Mouse (Mus musculus): ENCODE measurements around the gene Espl1. TPM values are rescaled to one million over a fixed set of nuclear protein-coding genes. Genes with fewer than 3 reads are reported as not detected.
"Not testable (repeated sequence)": the region's sequence is repeated elsewhere in the genome, so short reads cannot be mapped to it uniquely, and the experiment has no call there.

Espl1 gene
- polyA plus RNA-seq, 1 experiment from 2014 or later, result 4.4 TPM

- no peak overlapping the region for H3K27ac ChIP-seq (replicated peaks)
- 89% methylated on average over 6 of the region's 6 CpGs for WGBS
- no peaks in the 10 kb centered on the region for H3K36me3 ChIP-seq
- no peak overlapping the region for H3K9ac ChIP-seq
- ATAC-seq (ENCODE audit: low FRiP score, low read depth), result no peak
- no peaks in the 10 kb centered on the region for H3K4me1 ChIP-seq (replicated peaks)
- H3K9me3 ChIP-seq, result no peaks in the 10 kb centered on the region
- H3K27me3 ChIP-seq, result no peaks in the 10 kb centered on the region
- H3K4me3 ChIP-seq, result no peak overlapping the region
- no peak overlapping the region for H3K4me2 ChIP-seq
These were observed 20.2 kb downstream of the Espl1 start for GRCm38 (mm10) chr15:102316263-102316662.

- peaks cover 18% of the 10 kb centered on the region for H3K4me1 ChIP-seq (replicated peaks)
- no peak overlapping the region for H3K27ac ChIP-seq (replicated peaks)
- no peak for ATAC-seq (ENCODE audit: low FRiP score, low read depth)
- H3K4me2 ChIP-seq, result peak overlapping the region; percentile 87
- H3K9ac ChIP-seq, result no peak overlapping the region
- no peaks in the 10 kb centered on the region for H3K27me3 ChIP-seq
- H3K4me3 ChIP-seq, result no peak overlapping the region
- H3K36me3 ChIP-seq, result peaks cover 20% of the 10 kb centered on the region
- H3K9me3 ChIP-seq, result no peaks in the 10 kb centered on the region
- 77% methylated on average over 12 of the region's 12 CpGs for WGBS
These were observed 28.8 kb downstream of the Espl1 start for GRCm38 (mm10) chr15:102324654-102325473.

GRCm38 (mm10) chr15:102326022-102326576, 30.0 kb downstream of the Espl1 start, which contains the start of gene Pfdn5:
Gene Pfdn5, plus strand, starts transcription at chr15:102326116.
- Histone ChIP-seq H3K36me3 (peaks cover 25% of the 10 kb centered on the region), H3K9ac (peak within 1 kb of the TSS; percentile 86), H3K4me2 (peak within 1 kb of the TSS; percentile 87), H3K27me3 (no peaks in the 10 kb centered on the region), H3K4me3 (peak within 1 kb of the TSS; percentile 96), H3K27ac (replicated peaks) (peak within 1 kb of the TSS; percentile 85), H3K4me1 (replicated peaks) (peaks cover 19% of the 10 kb centered on the region), H3K9me3 (no peaks in the 10 kb centered on the region)
- ATAC-seq (ENCODE audit: low FRiP score, low read depth), result peak; percentile 93
- WGBS, result under 1% methylated on average over 40 of the region's 40 CpGs

- H3K36me3 ChIP-seq, result peaks cover 25% of the 10 kb centered on the region
- peak overlapping the region; percentile 87 for H3K4me2 ChIP-seq
- H3K27ac ChIP-seq (replicated peaks), result peak overlapping the region; percentile 85
- H3K9ac ChIP-seq, result peak overlapping the region; percentile 86
- H3K27me3 ChIP-seq, result no peaks in the 10 kb centered on the region
- peak overlapping the region; percentile 96 for H3K4me3 ChIP-seq
- no peak for ATAC-seq (ENCODE audit: low FRiP score, low read depth)
- H3K9me3 ChIP-seq, result no peaks in the 10 kb centered on the region
- WGBS, result 73% methylated on average over 8 of the region's 8 CpGs
- peaks cover 22% of the 10 kb centered on the region for H3K4me1 ChIP-seq (replicated peaks)
These were observed 30.8 kb downstream of the Espl1 start for GRCm38 (mm10) chr15:102326892-102327291.

- peaks cover 49% of the 10 kb centered on the region for H3K36me3 ChIP-seq
- no peaks in the 10 kb centered on the region for H3K9me3 ChIP-seq
- no peaks in the 10 kb centered on the region for H3K27me3 ChIP-seq
- peaks cover 32% of the 10 kb centered on the region for H3K4me1 ChIP-seq (replicated peaks)
- H3K4me2 ChIP-seq, result peak within 1 kb of the TSS; percentile 70
- H3K4me3 ChIP-seq, result peak within 1 kb of the TSS; percentile 66
- under 1% methylated on average over 30 of the region's 30 CpGs for WGBS
- peak within 1 kb of the TSS; percentile 59 for H3K9ac ChIP-seq
- peak within 1 kb of the TSS; percentile 73 for H3K27ac ChIP-seq (replicated peaks)
- peak; percentile 95 for ATAC-seq (ENCODE audit: low FRiP score, low read depth)
These were observed 35.5 kb downstream of the Espl1 start, which contains the start of gene Myg1 for GRCm38 (mm10) chr15:102331610-102332015. Gene Myg1, plus strand, starts transcription at chr15:102331709.

GRCm38 (mm10) chr15:102335254-102335653, 39.2 kb downstream of the Espl1 start:
- no peaks in the 10 kb centered on the region for H3K27me3 ChIP-seq
- no peak overlapping the region for H3K9ac ChIP-seq
- no peaks in the 10 kb centered on the region for H3K9me3 ChIP-seq
- H3K4me3 ChIP-seq, result no peak overlapping the region
- ATAC-seq (ENCODE audit: low FRiP score, low read depth), result no peak
- WGBS, result 91% methylated on average over 8 of the region's 8 CpGs
- H3K27ac ChIP-seq (replicated peaks), result no peak overlapping the region
- H3K36me3 ChIP-seq, result peaks cover 57% of the 10 kb centered on the region
- H3K4me1 ChIP-seq (replicated peaks), result peaks cover 20% of the 10 kb centered on the region
- no peak overlapping the region for H3K4me2 ChIP-seq

GRCm38 (mm10) chr15:102335925-102336324, 39.9 kb downstream of the Espl1 start:
- Histone ChIP-seq H3K4me1 (replicated peaks) (peaks cover 20% of the 10 kb centered on the region), H3K36me3 (peaks cover 55% of the 10 kb centered on the region)
- H3K4me2 ChIP-seq; H3K9me3 ChIP-seq; H3K27me3 ChIP-seq; H3K27ac ChIP-seq (replicated peaks); ATAC-seq (ENCODE audit: low FRiP score, low read depth); H3K4me3 ChIP-seq; H3K9ac ChIP-seq: not testable (repeated sequence)
- 95% methylated on average over 5 of the region's 5 CpGs for WGBS

- no peak overlapping the region for H3K9ac ChIP-seq
- H3K36me3 ChIP-seq, result peaks cover 55% of the 10 kb centered on the region
- peaks cover 16% of the 10 kb centered on the region for H3K4me1 ChIP-seq (replicated peaks)
- no peaks in the 10 kb centered on the region for H3K9me3 ChIP-seq
- 91% methylated on average over 4 of the region's 4 CpGs for WGBS
- no peak overlapping the region for H3K27ac ChIP-seq (replicated peaks)
- no peak overlapping the region for H3K4me3 ChIP-seq
- H3K27me3 ChIP-seq, result no peaks in the 10 kb centered on the region
- no peak overlapping the region for H3K4me2 ChIP-seq
- no peak for ATAC-seq (ENCODE audit: low FRiP score, low read depth)
These were observed 40.9 kb downstream of the Espl1 start for GRCm38 (mm10) chr15:102336946-102337345.

- H3K4me3 ChIP-seq, result no peak overlapping the region
These were observed 43.5 kb downstream of the Espl1 start for GRCm38 (mm10) chr15:102339612-102340011.

GRCm38 (mm10) chr15:102341580-102341979, 45.5 kb downstream of the Espl1 start:
- Histone ChIP-seq H3K36me3 (peaks cover 41% of the 10 kb centered on the region), H3K4me1 (replicated peaks) (no peaks in the 10 kb centered on the region), H3K9me3 (no peaks in the 10 kb centered on the region), H3K27ac (replicated peaks) (no peak overlapping the region), H3K4me2 (no peak overlapping the region), H3K27me3 (no peaks in the 10 kb centered on the region), H3K4me3 (no peak overlapping the region), H3K9ac (no peak overlapping the region)
- WGBS, result 10% methylated on average over 1 of the region's 1 CpGs
- no peak for ATAC-seq (ENCODE audit: low FRiP score, low read depth)

More at GRCm38 (mm10) chr15:102339612-102340011, 43.5 kb downstream of the Espl1 start:
- peaks cover 44% of the 10 kb centered on the region for H3K36me3 ChIP-seq
- H3K9ac ChIP-seq, result no peak overlapping the region
- ATAC-seq (ENCODE audit: low FRiP score, low read depth), result no peak
- no peaks in the 10 kb centered on the region for H3K9me3 ChIP-seq
- no peak overlapping the region for H3K4me2 ChIP-seq
- no peaks in the 10 kb centered on the region for H3K4me1 ChIP-seq (replicated peaks)
- no peak overlapping the region for H3K27ac ChIP-seq (replicated peaks)
- 78% methylated on average over 5 of the region's 5 CpGs for WGBS
- no peaks in the 10 kb centered on the region for H3K27me3 ChIP-seq

- no peak overlapping the region for H3K4me2 ChIP-seq
- no peak overlapping the region for H3K9ac ChIP-seq
- WGBS, result 93% methylated on average over 3 of the region's 3 CpGs
- H3K9me3 ChIP-seq, result no peaks in the 10 kb centered on the region
- no peak for ATAC-seq (ENCODE audit: low FRiP score, low read depth)
- H3K4me3 ChIP-seq, result no peak overlapping the region
- peaks cover 3% of the 10 kb centered on the region for H3K4me1 ChIP-seq (replicated peaks)
- H3K36me3 ChIP-seq, result peaks cover 19% of the 10 kb centered on the region; the same call in 1 of the 2 replicates
- H3K27ac ChIP-seq (replicated peaks), result no peak overlapping the region
- no peaks in the 10 kb centered on the region for H3K27me3 ChIP-seq
These were observed 48.4 kb downstream of the Espl1 start for GRCm38 (mm10) chr15:102344490-102344889.

- no peaks in the 10 kb centered on the region for H3K9me3 ChIP-seq
- WGBS, result 73% methylated on average over 4 of the region's 4 CpGs
- H3K27me3 ChIP-seq, result no peaks in the 10 kb centered on the region
- H3K4me2 ChIP-seq, result no peak overlapping the region
- H3K36me3 ChIP-seq, result 0 out of 2 replicates have a peak, but pooled peaks cover 17% of the 10 kb centered on the region
- peaks cover 16% of the 10 kb centered on the region for H3K4me1 ChIP-seq (replicated peaks)
- H3K9ac ChIP-seq, result no peak overlapping the region
- no peak overlapping the region for H3K27ac ChIP-seq (replicated peaks)
- ATAC-seq (ENCODE audit: low FRiP score, low read depth), result no peak
- H3K4me3 ChIP-seq, result no peak overlapping the region
These were observed 50.4 kb downstream of the Espl1 start for GRCm38 (mm10) chr15:102346444-102346843.

Measured in hindbrain, embryonic 15.5 days (tissue).